Mouse (Mus musculus) heart, adult 18-20 months (tissue): Measurements from ENCODE around the gene Zfp266. TPM values are rescaled to one million over a fixed set of nuclear protein-coding genes. Genes with fewer than 3 reads are reported as not detected.
A peak's percentile ranks its signal among the peaks of the same experiment; 100 is the strongest.

Source experiments
- DNase-seq, 2 experiments: peaks; one replicate each; pipeline ENCODE4 v3.0.0; 2021 to 2022; ENCODE audit warnings: mixed read lengths in 1 of 2
- total RNA-seq, 2 experiments: library from RNA; stranded (reverse); gene quantifications; 2 replicates each; pipeline ENCODE4 v1.2.3; 2021

Zfp266 gene
- total RNA-seq, 2 experiments from 2014 or later, result 23.9 to 24.7 TPM

DNA sequence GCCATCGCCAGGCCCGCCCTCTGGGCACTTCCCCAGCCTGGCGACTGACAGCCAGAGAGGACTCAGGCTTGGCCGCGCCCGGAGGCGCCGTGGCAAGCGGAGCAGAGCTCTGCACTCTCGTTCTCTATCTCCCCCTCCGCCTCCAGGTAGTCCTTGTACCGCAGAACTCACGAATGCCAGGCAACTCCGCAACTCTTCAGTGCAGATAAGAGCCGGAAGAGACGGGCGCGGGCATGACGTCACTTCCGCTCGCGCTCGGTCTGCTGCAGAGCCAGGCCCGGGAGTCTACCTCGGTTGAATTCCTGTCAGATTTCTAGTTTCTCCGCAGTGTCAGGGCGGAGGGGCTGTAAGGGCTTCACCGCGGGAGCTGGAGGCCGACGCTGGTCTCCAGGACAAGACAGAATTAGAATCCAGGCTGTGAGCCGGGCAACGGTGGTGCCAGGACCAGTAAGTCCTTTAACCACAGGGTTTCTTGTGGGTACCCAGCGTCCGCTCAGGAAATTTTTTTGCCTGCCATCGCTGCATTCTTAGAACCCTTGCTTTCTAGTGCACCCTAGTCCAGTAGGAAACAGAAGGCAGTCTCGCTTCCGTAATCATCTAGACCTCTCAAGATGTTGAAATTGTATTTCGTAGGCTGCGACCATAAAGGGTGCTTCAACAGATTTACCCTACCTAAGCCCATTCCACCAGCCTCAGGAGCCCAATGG lies 28.5 kb downstream of the Zfp266 start, which contains the start of gene Zfp426:
Gene Zfp426, minus strand, starts transcription at position 220 of the 707 bp plus-strand sequence.
- peak; percentile 89 to 90 for DNase-seq

GRCm38 (mm10) chr9:20491858-20492526 lies 29.2 kb downstream of the Zfp266 start:
- DNase-seq, result no peak

- no peak for DNase-seq
Measured at GRCm38 (mm10) chr9:20489536-20489935, 31.7 kb downstream of the Zfp266 start.

- DNase-seq, result no peak
Measured at GRCm38 (mm10) chr9:20479396-20479795, 41.8 kb downstream of the Zfp266 start.

DNA sequence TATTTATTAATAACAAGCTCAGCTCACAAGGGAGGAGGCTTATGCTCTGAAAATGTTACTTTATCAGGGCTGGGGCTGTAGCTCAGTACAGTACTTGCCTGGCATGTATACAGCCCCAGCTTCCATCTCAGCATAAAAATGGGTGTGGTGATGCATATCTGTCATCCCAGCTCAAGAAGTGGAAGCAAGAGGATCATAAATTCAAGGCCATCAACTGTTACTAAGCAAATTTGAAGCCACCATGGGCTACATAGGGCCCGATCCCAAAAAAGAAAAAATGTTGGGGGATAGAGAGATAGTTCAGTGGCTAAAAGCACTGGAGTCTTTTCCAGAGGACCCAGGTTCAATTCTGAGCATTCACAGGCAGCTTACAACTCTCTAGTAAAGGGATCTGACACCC lies 44.6 kb downstream of the Zfp266 start:
- DNase-seq, result no peak

DNA sequence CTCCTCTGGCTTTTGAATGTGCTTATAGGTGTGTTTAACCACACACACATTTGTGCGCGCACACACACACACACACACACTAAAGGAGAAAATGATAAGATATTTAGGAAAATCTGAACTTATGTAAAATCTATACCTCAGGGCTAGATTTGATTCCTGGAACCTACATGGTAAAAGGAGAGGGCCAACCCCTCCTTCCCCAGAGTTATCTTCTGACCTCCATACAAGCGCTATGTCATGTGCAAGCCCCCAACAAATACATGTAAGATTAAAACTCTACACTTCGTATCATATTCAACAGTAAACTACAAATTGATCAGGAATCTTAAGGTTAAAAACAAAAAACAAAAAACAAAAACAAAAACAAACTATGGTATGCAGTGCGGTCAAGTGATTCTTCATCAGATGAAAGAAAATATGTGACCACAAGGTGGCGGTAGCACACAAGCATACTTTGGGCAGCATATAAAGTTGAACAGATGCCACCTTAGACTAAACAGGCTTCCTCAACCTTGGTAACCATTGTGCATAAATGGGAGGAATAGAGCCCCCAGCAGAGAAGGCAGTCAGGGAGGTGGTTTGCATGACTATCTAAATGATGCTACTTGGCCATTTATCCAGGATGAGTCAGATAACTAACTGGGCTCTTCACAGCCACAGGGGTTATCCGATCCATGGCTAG lies 54.3 kb downstream of the Zfp266 start:
- peak; percentile 55 to 77 for DNase-seq

- DNase-seq, result peak; percentile 79 to 83
Measured at GRCm38 (mm10) chr9:20459377-20460317, 61.6 kb downstream of the Zfp266 start, which contains the start of gene Zfp26. TSS of gene Zfp26 (minus strand) at chr9:20460162.

DNA sequence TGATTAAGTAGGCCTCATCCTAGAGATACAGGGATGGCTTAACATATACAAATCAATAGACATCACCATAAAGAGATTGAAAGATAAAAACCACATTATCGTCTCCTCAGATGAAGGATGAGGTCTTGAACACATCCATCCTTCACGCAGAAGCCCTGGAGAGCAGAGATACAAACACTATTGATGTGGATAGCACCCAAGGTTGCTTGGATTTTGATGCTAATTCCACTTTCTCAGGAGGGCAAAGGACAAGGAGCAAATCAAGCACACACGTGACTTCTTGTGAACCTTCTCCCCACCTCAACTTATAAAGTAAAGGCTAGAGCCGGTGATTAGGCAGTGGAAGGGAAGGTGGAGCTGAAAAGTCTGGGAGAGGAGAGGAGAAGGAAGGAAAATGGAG lies 67.6 kb downstream of the Zfp266 start:
- no peak for DNase-seq

DNA sequence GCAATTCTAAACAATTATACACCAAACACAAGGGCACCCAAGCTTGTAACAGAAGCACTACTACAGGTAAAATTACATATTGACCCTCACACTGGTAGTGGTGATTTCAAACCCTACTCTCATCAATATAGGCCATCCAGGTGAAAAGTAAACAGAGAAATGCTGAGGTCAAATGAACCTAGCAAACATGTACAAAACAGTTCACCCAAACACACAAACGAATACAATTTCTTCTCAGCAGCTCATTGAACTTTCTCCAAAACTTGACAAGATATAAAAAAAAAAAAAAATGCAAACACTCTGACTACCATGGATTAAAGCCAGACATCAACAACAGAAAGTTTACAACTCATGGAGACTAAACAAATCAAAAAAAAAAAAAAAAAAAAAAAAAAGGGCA lies 69.7 kb downstream of the Zfp266 start:
- DNase-seq, result no peak

Other genes starting within 250 kb of the Zfp266 start
- gene Olfr39, start 239.1 kb downstream of the Zfp266 start, total RNA-seq, result not detected
- gene Olfr873, start 222.9 kb downstream of the Zfp266 start, total RNA-seq, result not detected
- not detected for gene Olfr18, start 185.3 kb downstream of the Zfp266 start, total RNA-seq
- gene Zfp560, start 136.2 kb downstream of the Zfp266 start, total RNA-seq, result 10 to 100 TPM; 11.2 to 12.9 TPM
- gene Zfp26, start 61.3 kb downstream of the Zfp266 start, total RNA-seq, result 1 to 10 TPM; 7.4 to 9.2 TPM
- gene Zfp426, start 28.7 kb downstream of the Zfp266 start, total RNA-seq, result 1 to 10 TPM; 9.0 to 9.6 TPM
- 1 to 10 TPM; 5.3 to 5.8 TPM for gene Zfp846, start 59.9 kb upstream of the Zfp266 start, total RNA-seq
- gene Ubl5, start 121.5 kb upstream of the Zfp266 start, total RNA-seq, result 100 to 1,000 TPM; 236 to 246 TPM
- 10 to 100 TPM in 1 of 2 experiments, 1 to 10 TPM in 1; 7.6 to 11.3 TPM for gene Fbxl12, start 123.3 kb upstream of the Zfp266 start, total RNA-seq
- gene Pin1, start 130.7 kb upstream of the Zfp266 start, total RNA-seq, result 10 to 100 TPM; 18.5 to 18.9 TPM
- under 1 TPM in 1 of 2 experiments, not detected in 1; 0.31 TPM for gene Olfm2, start 224.9 kb upstream of the Zfp266 start, total RNA-seq